Mouse (Mus musculus): Measurements from ENCODE around the gene Irf2bp2.
A peak's percentile ranks its signal among the peaks of the same experiment; 100 is the strongest.
"Not testable (repeated sequence)": the region's sequence is repeated elsewhere in the genome, so short reads cannot be mapped to it uniquely, and the experiment has no call there.

Irf2bp2 gene

GRCm38 (mm10) chr8:126602641-126603040 lies 8.9 kb upstream of the Irf2bp2 start:
- no peak for DNase-seq (ENCODE audit: low spot score in 2 of 2)

GRCm38 (mm10) chr8:126601325-126601724 lies 7.5 kb upstream of the Irf2bp2 start:
- DNase-seq (ENCODE audit: low spot score in 2 of 2) = no peak

- no peak for DNase-seq (ENCODE audit: low spot score in 2 of 2)
These were observed 7.0 kb upstream of the Irf2bp2 start for GRCm38 (mm10) chr8:126600816-126601243.

GRCm38 (mm10) chr8:126600388-126600787 lies 6.6 kb upstream of the Irf2bp2 start:
- not testable (repeated sequence) for DNase-seq (ENCODE audit: low spot score in 2 of 2)

GRCm38 (mm10) chr8:126599297-126599696 lies 5.5 kb upstream of the Irf2bp2 start:
- no peak for DNase-seq (ENCODE audit: low spot score in 2 of 2)

GRCm38 (mm10) chr8:126598218-126598617 lies 4.4 kb upstream of the Irf2bp2 start:
- no peak for DNase-seq (ENCODE audit: low spot score in 2 of 2)

- DNase-seq (ENCODE audit: low spot score in 2 of 2) = no peak
These were observed 2.9 kb upstream of the Irf2bp2 start for GRCm38 (mm10) chr8:126596721-126597120.

GRCm38 (mm10) chr8:126596097-126596634 lies 2.4 kb upstream of the Irf2bp2 start:
- peak; percentile 83 to 90 for DNase-seq (ENCODE audit: low spot score in 2 of 2)

- DNase-seq (ENCODE audit: low spot score in 2 of 2) = peak; percentile 62 to 64
These were observed 1.6 kb upstream of the Irf2bp2 start for GRCm38 (mm10) chr8:126595204-126596061.

GRCm38 (mm10) chr8:126594481-126595000 lies 755 bp upstream of the Irf2bp2 start:
- peak; percentile 98 for DNase-seq (ENCODE audit: low spot score in 2 of 2)

- DNase-seq (ENCODE audit: low spot score in 2 of 2) = peak in 1 of 2 experiments; percentile 52
These were observed 815 bp downstream of the Irf2bp2 start for GRCm38 (mm10) chr8:126592771-126593571.

GRCm38 (mm10) chr8:126592381-126592770 lies 1.4 kb downstream of the Irf2bp2 start:
- peak; percentile 47 to 50 for DNase-seq (ENCODE audit: low spot score in 2 of 2)

GRCm38 (mm10) chr8:126591821-126592268 lies 1.9 kb downstream of the Irf2bp2 start:
- peak in 1 of 2 experiments; percentile 41 for DNase-seq (ENCODE audit: low spot score in 2 of 2)

GRCm38 (mm10) chr8:126591141-126591820 lies 2.5 kb downstream of the Irf2bp2 start:
- peak; percentile 48 to 58 for DNase-seq (ENCODE audit: low spot score in 2 of 2)

GRCm38 (mm10) chr8:126590599-126590998 lies 3.2 kb downstream of the Irf2bp2 start:
- no peak for DNase-seq (ENCODE audit: low spot score in 2 of 2)

GRCm38 (mm10) chr8:126590024-126590529 lies 3.7 kb downstream of the Irf2bp2 start:
- DNase-seq (ENCODE audit: low spot score in 2 of 2) = no peak

GRCm38 (mm10) chr8:126589507-126590023 lies 4.2 kb downstream of the Irf2bp2 start:
- DNase-seq (ENCODE audit: low spot score in 2 of 2) = no peak

GRCm38 (mm10) chr8:126588636-126589506 lies 4.9 kb downstream of the Irf2bp2 start:
- DNase-seq (ENCODE audit: low spot score in 2 of 2) = no peak

GRCm38 (mm10) chr8:126587836-126588503 lies 5.8 kb downstream of the Irf2bp2 start:
- no peak for DNase-seq (ENCODE audit: low spot score in 2 of 2)

Data from frontal cortex, postnatal 10 days (tissue).